Mouse (Mus musculus): ENCODE data around the gene Nphp1. TPM values are rescaled to one million over a fixed set of nuclear protein-coding genes. Genes with fewer than 3 reads are reported as not detected.
A peak's percentile ranks its signal among the peaks of the same experiment; 100 is the strongest.

Gene Nphp1
- polyA plus RNA-seq, 1 experiment from 2014 or later, result 17.0 TPM

GRCm38 (mm10) chr2:127735512-127736145 lies 53.1 kb downstream of the Nphp1 start:
- Histone ChIP-seq H3K36me3 (ENCODE audit: control insufficient read depth, insufficient read depth, low read length) (no peaks in the 10 kb centered on the region), H3K27ac (ENCODE audit: low read length) (no peak overlapping the region), H3K9me3 (replicated peaks; ENCODE audit: control insufficient read depth, low read length, poor library complexity, severe bottlenecking) (no peaks in the 10 kb centered on the region), H3K4me1 (ENCODE audit: control insufficient read depth, insufficient read depth, low read length) (no peaks in the 10 kb centered on the region), H3K9ac (ENCODE audit: low read depth, low read length) (no peak overlapping the region), H3K4me2 (ENCODE audit: low read length) (no peak overlapping the region), H3K27me3 (ENCODE audit: control insufficient read depth, insufficient read depth, low read depth, low read length) (no peaks in the 10 kb centered on the region), H3K4me3 (ENCODE audit: low read depth, low read length) (no peak overlapping the region)
- ATAC-seq, result no peak
- 74% methylated on average over 9 of the region's 9 CpGs for WGBS

- Histone ChIP-seq H3K27me3 (ENCODE audit: control insufficient read depth, insufficient read depth, low read depth, low read length) (no peaks in the 10 kb centered on the region), H3K36me3 (ENCODE audit: control insufficient read depth, insufficient read depth, low read length) (no peaks in the 10 kb centered on the region), H3K4me3 (ENCODE audit: low read depth, low read length) (no peak overlapping the region), H3K9me3 (replicated peaks; ENCODE audit: control insufficient read depth, low read length, poor library complexity, severe bottlenecking) (no peaks in the 10 kb centered on the region), H3K27ac (ENCODE audit: low read length) (no peak overlapping the region), H3K4me1 (ENCODE audit: control insufficient read depth, insufficient read depth, low read length) (peaks cover under 1% of the 10 kb centered on the region; the same call in 1 of the 2 replicates), H3K9ac (ENCODE audit: low read depth, low read length) (no peak overlapping the region), H3K4me2 (ENCODE audit: low read length) (no peak overlapping the region)
- no peak for ATAC-seq
- WGBS, result 87% methylated on average over 5 of the region's 5 CpGs
Measured at GRCm38 (mm10) chr2:127734889-127735288, 53.8 kb downstream of the Nphp1 start.

- peaks cover 4% of the 10 kb centered on the region; the same call in 1 of the 2 replicates for H3K4me1 ChIP-seq (ENCODE audit: control insufficient read depth, insufficient read depth, low read length)
- no peaks in the 10 kb centered on the region for H3K36me3 ChIP-seq (ENCODE audit: control insufficient read depth, insufficient read depth, low read length)
- no peak overlapping the region for H3K9ac ChIP-seq (ENCODE audit: low read depth, low read length)
- 41% methylated on average over 7 of the region's 7 CpGs for WGBS
- H3K27ac ChIP-seq (ENCODE audit: low read length), result no peak overlapping the region
- H3K4me3 ChIP-seq (ENCODE audit: low read depth, low read length), result no peak overlapping the region
- H3K9me3 ChIP-seq (replicated peaks; ENCODE audit: control insufficient read depth, low read length, poor library complexity, severe bottlenecking), result no peaks in the 10 kb centered on the region
- H3K4me2 ChIP-seq (ENCODE audit: low read length), result no peak overlapping the region
- peaks cover 7% of the 10 kb centered on the region; the same call in 1 of the 2 replicates for H3K27me3 ChIP-seq (ENCODE audit: control insufficient read depth, insufficient read depth, low read depth, low read length)
- no peak for ATAC-seq
Measured at GRCm38 (mm10) chr2:127730301-127730997, 58.2 kb downstream of the Nphp1 start.

- peaks cover 7% of the 10 kb centered on the region; the same call in 1 of the 2 replicates for H3K27me3 ChIP-seq (ENCODE audit: control insufficient read depth, insufficient read depth, low read depth, low read length)
- H3K4me3 ChIP-seq (ENCODE audit: low read depth, low read length), result no peak within 1 kb of the TSS
- H3K36me3 ChIP-seq (ENCODE audit: control insufficient read depth, insufficient read depth, low read length), result no peaks in the 10 kb centered on the region
- 2% methylated on average over 26 of the region's 26 CpGs for WGBS
- peak within 1 kb of the TSS; percentile 36 for H3K4me2 ChIP-seq (ENCODE audit: low read length)
- no peak within 1 kb of the TSS for H3K27ac ChIP-seq (ENCODE audit: low read length)
- no peaks in the 10 kb centered on the region for H3K9me3 ChIP-seq (replicated peaks; ENCODE audit: control insufficient read depth, low read length, poor library complexity, severe bottlenecking)
- ATAC-seq, result no peak
- H3K9ac ChIP-seq (ENCODE audit: low read depth, low read length), result 0 out of 2 replicates have a peak within 1 kb of the TSS, but pooled peaks have one; percentile 39
- H3K4me1 ChIP-seq (ENCODE audit: control insufficient read depth, insufficient read depth, low read length), result peaks cover 4% of the 10 kb centered on the region; the same call in 1 of the 2 replicates
Measured at GRCm38 (mm10) chr2:127729671-127730070, 59.0 kb downstream of the Nphp1 start, which contains the start of gene Mall. Gene Mall (minus strand): TSS chr2:127729932.

- 43% methylated on average over 15 of the region's 15 CpGs for WGBS
- Histone ChIP-seq H3K9ac (ENCODE audit: low read depth, low read length) (no peak overlapping the region), H3K36me3 (ENCODE audit: control insufficient read depth, insufficient read depth, low read length) (no peaks in the 10 kb centered on the region), H3K9me3 (replicated peaks; ENCODE audit: control insufficient read depth, low read length, poor library complexity, severe bottlenecking) (no peaks in the 10 kb centered on the region), H3K4me1 (ENCODE audit: control insufficient read depth, insufficient read depth, low read length) (peaks cover 4% of the 10 kb centered on the region; the same call in 1 of the 2 replicates), H3K27ac (ENCODE audit: low read length) (no peak overlapping the region), H3K4me3 (ENCODE audit: low read depth, low read length) (no peak overlapping the region), H3K4me2 (ENCODE audit: low read length) (no peak overlapping the region), H3K27me3 (ENCODE audit: control insufficient read depth, insufficient read depth, low read depth, low read length) (peaks cover 7% of the 10 kb centered on the region; the same call in 1 of the 2 replicates)
- no peak for ATAC-seq
Measured at GRCm38 (mm10) chr2:127728661-127729450, 59.8 kb downstream of the Nphp1 start.

GRCm38 (mm10) chr2:127728146-127728545 lies 60.6 kb downstream of the Nphp1 start:
- ATAC-seq, result no peak
- Histone ChIP-seq H3K27ac (ENCODE audit: low read length) (no peak overlapping the region), H3K4me2 (ENCODE audit: low read length) (no peak overlapping the region), H3K4me1 (ENCODE audit: control insufficient read depth, insufficient read depth, low read length) (peaks cover 4% of the 10 kb centered on the region; the same call in 1 of the 2 replicates), H3K4me3 (ENCODE audit: low read depth, low read length) (no peak overlapping the region), H3K36me3 (ENCODE audit: control insufficient read depth, insufficient read depth, low read length) (no peaks in the 10 kb centered on the region), H3K9me3 (replicated peaks; ENCODE audit: control insufficient read depth, low read length, poor library complexity, severe bottlenecking) (no peaks in the 10 kb centered on the region), H3K9ac (ENCODE audit: low read depth, low read length) (no peak overlapping the region), H3K27me3 (ENCODE audit: control insufficient read depth, insufficient read depth, low read depth, low read length) (peaks cover 7% of the 10 kb centered on the region; the same call in 1 of the 2 replicates)
- 78% methylated on average over 6 of the region's 6 CpGs for WGBS

- no peaks in the 10 kb centered on the region for H3K27me3 ChIP-seq (ENCODE audit: control insufficient read depth, insufficient read depth, low read depth, low read length)
- H3K36me3 ChIP-seq (ENCODE audit: control insufficient read depth, insufficient read depth, low read length), result no peaks in the 10 kb centered on the region
- H3K4me2 ChIP-seq (ENCODE audit: low read length), result no peak overlapping the region
- H3K9ac ChIP-seq (ENCODE audit: low read depth, low read length), result no peak overlapping the region
- no peak for ATAC-seq
- H3K9me3 ChIP-seq (replicated peaks; ENCODE audit: control insufficient read depth, low read length, poor library complexity, severe bottlenecking), result no peaks in the 10 kb centered on the region
- H3K4me1 ChIP-seq (ENCODE audit: control insufficient read depth, insufficient read depth, low read length), result no peaks in the 10 kb centered on the region
- 61% methylated on average over 4 of the region's 4 CpGs for WGBS
- no peak overlapping the region for H3K4me3 ChIP-seq (ENCODE audit: low read depth, low read length)
- H3K27ac ChIP-seq (ENCODE audit: low read length), result no peak overlapping the region
Measured at GRCm38 (mm10) chr2:127723193-127723592, 65.5 kb downstream of the Nphp1 start.

GRCm38 (mm10) chr2:127722176-127722892 lies 66.4 kb downstream of the Nphp1 start:
- no peaks in the 10 kb centered on the region for H3K4me1 ChIP-seq (ENCODE audit: control insufficient read depth, insufficient read depth, low read length)
- no peak overlapping the region for H3K9ac ChIP-seq (ENCODE audit: low read depth, low read length)
- ATAC-seq, result no peak
- no peak overlapping the region for H3K4me2 ChIP-seq (ENCODE audit: low read length)
- H3K27ac ChIP-seq (ENCODE audit: low read length), result no peak overlapping the region
- no peaks in the 10 kb centered on the region for H3K36me3 ChIP-seq (ENCODE audit: control insufficient read depth, insufficient read depth, low read length)
- no peaks in the 10 kb centered on the region for H3K27me3 ChIP-seq (ENCODE audit: control insufficient read depth, insufficient read depth, low read depth, low read length)
- 64% methylated on average over 7 of the region's 7 CpGs for WGBS
- no peak overlapping the region for H3K4me3 ChIP-seq (ENCODE audit: low read depth, low read length)
- H3K9me3 ChIP-seq (replicated peaks; ENCODE audit: control insufficient read depth, low read length, poor library complexity, severe bottlenecking), result no peaks in the 10 kb centered on the region

Measured in midbrain, embryonic 16.5 days (tissue).